Mouse (Mus musculus) erythroblast, embryonic 14.5 days (primary cell): ENCODE measurements around the gene Sema3c.

Experiments used
- GATA1 ChIP-seq: IDR thresholded peaks from 2 replicates; pipeline ENCODE4 v1.6.1; 2012; ENCODE audit warnings: low read length, inconsistent platforms, mixed read lengths
- TAL1 ChIP-seq: IDR thresholded peaks from 3 replicates; pipeline ENCODE4 v1.6.1; 2012; ENCODE audit warnings: low read length, inconsistent platforms, mixed read lengths

DNA sequence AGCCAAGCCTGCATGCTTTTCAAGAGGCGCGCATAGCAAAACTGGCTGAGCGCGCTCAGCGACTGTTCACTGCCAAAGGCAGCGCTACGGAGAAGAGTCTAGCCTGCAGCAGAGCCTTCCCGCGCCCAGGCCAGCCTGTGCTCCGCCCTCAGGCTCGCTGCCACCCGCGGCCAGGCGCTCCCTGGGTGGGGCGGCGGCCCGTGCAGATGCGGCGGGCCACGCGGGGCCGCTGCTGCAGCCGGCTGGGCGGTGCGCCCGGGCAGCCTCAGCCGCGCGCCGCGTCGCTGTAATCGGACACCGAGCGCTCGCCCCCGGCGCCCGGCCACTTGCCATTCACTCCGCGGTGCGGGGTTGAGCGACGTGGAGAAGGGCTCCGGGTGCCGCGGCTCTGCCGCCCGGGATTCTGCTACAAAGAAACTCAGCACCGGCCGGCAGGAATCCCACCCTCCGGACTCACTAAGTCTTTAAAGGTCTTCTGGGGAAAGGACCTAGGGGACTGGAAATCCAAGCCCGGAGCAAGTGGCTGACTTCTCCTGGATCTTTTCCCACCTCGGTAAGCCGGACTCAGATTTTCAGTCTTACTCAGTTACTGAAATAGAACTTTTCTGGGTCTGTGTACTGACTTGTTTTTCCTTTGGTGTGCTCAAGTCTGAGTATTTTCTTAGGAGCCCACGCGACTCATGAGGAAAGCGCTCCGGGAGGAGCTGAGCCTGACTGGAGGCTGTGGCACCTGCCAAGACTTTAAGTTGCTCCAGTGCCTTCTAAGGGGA, 517 bp downstream of the Sema3c start:
- no peak for TF ChIP-seq TAL1
- TF ChIP-seq GATA1, result no peak
